Mouse (Mus musculus) kidney, postnatal 14 days (tissue): ENCODE data around the gene Spon2.

ENCODE experiments used
- DNase-seq: peaks from one replicate; pipeline ENCODE4 v3.0.0; 2022; ENCODE audit warnings: mixed read lengths

Spon2 gene

DNA sequence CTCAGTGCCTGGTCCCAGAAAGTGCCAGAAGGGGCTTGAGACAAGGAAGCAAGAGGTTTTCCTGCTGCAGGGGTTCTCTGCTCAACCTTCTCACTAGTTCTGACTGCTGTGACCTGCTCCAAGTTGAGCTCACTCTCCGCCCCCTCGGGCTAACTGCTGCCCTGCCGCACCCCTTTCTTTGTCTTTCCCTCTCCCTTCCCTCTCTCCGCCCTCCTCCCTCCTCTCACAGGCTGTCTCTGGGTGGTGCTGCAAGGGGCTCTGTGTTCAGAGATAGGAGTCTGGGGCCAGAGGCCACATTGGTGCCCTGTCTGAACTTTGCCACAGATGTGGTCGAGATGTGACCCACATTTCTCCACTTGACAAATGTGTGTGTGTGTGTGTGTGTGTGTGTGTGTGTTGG is at the start of gene Spon2:
Gene Spon2, minus strand, starts transcription at position 375 of the 400 bp plus-strand sequence.
- DNase-seq, result no peak

DNA sequence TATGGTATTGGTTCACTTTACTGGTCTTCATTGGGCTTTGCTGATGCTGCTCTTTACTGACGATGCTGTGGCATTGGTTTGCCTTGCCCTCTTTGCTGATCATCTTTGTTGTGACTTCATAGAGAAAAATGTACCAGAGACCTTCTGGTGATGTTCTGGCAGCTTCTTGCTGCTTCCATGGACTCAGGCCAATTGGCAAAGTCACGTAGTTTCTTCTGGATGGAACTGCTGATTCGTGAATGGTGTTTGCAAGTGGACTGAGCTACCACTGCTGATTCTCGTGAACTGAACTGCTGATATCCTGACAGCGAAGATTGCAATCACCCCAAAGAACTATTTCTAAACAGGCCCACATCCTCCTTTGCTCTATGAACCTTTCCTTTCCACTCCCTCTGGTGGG is 36.2 kb upstream of the Spon2 start:
- no peak for DNase-seq

- no peak for DNase-seq
Observed at GRCm38 (mm10) chr5:33248186-33248585, 29.9 kb upstream of the Spon2 start.

DNA sequence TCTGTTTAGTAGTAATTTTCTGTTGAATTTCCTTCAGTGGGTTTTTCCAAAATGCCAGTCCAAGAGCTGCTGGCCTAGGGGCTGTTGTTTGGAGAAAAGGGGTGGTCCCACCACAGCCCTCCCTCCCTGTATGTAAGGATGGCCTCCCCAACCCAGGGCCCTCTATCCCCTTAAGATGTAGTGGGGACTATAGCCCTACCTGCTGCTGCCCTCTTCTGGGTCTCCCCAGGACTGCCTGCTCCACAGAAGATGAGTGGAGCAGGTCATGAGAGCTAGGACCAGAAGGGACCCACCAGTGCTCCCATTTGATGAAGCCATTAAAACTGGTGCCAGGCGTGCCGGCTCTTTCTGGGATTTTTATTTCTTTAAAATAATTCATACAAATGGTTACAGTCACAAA is 29.1 kb upstream of the Spon2 start:
- peak; percentile 45 for DNase-seq

GRCm38 (mm10) chr5:33245701-33246100 is 27.4 kb upstream of the Spon2 start:
- peak; percentile 78 for DNase-seq

- no peak for DNase-seq
Observed at GRCm38 (mm10) chr5:33244377-33244920, 26.2 kb upstream of the Spon2 start.

DNA sequence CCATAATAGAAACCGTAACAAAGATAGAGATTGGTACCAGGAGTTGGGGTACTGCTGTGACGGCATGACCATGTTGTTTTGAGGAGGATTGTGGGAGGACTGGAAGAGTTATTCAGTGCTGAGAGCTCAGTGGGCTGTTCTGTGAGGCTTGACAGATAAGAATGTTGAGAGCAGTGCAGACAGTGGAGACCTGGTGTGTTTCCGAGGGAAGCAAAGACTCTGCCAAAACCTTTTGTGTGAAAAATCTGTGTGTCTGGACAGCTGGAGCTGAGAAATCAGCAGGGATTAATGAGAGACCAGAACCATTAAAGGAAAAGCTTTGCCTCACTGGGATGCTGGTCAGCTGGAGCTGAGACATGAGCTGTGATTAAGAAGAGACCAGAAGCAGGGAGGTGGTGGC is 21.7 kb upstream of the Spon2 start:
- no peak for DNase-seq

DNA sequence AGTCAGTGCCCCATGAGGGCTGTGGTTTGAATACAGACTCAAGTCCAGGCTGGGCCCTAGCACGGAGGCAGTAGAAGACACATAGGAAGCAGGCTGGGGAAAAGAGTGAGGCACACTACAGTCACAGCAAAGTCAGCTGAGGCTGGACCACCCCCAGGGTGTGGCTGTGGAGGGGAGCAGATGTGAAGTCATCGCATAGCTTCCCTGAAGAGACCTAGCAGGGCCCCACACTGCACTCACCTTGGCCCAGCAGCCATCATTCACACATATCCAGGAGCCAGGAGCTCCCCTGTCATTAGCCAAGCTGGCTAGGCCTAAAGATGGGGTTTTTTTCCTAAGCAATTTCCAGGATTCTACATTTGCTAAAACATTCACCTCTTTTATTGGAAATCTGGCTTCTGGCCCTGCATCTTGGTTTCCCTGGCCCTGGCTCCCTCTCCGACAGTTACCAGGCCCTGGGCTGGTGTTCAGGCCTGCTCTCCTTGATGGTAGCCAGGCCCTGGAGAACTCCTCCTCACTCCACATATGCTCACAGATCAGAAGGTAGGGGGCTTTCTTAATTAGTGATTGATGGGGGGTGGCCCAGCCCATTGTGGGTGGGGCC is 21.0 kb upstream of the Spon2 start:
- no peak for DNase-seq

DNA sequence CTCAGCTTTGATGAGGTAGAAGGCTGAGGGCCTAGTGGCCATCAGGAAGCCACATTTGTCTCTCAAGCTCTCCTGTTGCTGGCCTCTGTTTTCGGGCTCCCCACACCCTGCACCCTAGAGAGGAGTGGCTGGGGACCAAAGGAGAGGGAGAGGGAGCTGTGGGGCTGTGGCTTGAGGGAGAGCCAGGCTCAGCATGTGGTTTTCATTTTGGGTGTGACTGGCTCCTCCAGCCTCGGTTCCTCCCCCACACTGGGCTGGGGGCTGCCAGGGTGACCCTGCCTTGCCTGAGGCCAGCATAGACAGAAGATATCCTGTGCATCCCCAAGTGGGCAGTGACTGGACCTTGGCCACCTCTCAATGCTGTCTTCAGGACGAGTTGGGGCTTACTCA is 20.0 kb upstream of the Spon2 start:
- no peak for DNase-seq

DNA sequence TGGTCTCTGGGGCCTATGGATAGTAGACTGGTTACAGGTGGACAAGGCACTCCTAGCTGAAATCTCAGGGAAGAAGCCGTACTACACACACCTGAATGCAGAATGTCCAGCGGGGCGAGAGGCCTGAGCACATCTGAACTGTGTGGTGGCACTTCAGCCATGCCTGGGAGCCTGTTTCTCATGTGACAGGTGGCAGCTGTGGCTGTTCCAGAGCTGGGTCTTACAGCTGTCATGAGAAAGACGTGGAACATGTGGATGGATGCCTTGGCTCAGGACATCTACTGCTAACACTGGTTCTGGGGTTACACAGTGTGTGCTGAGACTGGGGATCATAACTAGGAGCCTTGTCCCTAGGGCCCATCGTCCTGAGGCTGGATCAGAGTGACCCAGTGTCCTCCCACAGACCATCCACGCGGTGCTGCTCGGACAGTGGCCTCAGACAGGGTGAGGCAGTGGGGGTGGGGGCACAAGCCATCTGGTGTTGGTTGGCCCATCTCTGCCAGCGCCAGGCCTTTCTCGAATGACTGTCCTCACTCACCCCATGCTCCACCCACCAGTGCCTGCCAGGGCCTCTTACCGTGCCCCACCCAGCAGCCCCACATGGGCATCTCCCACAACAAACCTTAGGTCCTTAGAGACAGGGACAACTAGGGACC is 19.5 kb upstream of the Spon2 start:
- DNase-seq, result no peak

DNA sequence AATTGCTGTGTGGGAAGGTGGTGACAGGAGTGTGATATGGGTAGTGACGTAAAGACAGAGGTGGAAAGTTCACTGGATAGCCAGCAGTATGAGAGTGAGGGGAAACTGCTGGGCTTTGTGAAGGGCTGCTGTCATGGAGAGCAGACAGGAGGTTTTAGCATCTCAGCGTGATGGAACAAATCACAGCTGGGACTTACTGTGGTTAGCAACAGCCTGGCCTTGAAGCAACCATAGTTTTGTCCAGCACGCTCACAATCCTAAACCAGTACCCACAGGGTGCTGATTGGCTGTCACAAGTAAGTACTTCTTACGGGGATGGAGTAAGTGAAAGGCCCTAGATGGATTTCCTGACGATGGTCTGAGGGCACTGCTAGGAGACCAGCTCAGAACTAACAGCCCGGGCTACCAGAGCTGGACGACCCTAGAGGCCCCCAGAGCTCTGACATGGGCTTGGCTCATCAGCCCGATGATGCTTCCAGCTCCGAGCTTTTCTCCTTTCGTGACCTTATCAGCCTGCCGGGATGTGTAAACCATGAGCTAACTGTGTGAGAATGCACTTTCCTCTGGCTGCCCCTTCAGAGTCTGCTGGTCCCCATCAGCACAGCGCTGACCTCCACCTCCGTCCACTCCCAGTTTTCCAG is 16.3 kb upstream of the Spon2 start:
- no peak for DNase-seq

GRCm38 (mm10) chr5:33232791-33233190 is 14.5 kb upstream of the Spon2 start:
- no peak for DNase-seq

- no peak for DNase-seq
Observed at GRCm38 (mm10) chr5:33230285-33230684, 12.0 kb upstream of the Spon2 start.

DNA sequence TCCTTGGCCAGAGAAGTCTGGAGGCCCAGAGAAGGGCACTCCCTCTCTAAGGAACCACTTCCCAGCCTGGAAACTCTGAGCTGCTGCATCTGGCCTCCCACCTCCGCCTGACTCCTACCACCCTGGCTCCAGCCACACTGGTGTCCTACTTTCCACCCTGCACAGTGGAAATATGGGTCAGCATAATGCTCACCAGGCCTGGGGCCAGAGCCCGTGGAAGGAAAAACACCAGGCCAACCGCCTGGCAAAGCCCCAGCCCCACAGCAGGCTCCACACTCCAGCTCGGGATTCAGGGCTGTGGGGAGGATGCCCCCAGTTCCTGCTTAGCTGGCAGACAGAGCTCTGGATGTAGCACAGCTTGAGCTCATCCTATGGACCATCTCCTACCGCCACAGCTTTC is 10.2 kb upstream of the Spon2 start:
- peak; percentile 35 for DNase-seq

DNA sequence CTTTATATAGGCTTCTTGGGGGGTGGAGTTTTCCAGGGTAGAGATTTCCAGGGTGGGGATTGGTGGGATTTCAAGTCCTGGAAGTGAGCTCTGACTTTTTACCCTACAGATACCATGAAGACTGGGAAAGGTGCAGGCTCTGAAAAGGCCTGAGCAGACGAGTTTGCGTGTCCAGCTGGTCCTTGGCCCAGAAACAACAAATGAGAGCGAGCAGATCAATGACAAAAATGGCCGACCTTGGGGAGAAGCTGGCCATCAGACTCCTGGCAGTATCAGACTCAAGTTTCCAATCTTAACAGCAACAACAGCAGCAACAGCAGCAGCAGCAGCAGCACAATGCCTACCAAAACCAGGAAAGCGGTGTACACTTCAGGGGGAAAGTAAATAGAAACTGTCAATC is 7.4 kb upstream of the Spon2 start:
- no peak for DNase-seq

DNA sequence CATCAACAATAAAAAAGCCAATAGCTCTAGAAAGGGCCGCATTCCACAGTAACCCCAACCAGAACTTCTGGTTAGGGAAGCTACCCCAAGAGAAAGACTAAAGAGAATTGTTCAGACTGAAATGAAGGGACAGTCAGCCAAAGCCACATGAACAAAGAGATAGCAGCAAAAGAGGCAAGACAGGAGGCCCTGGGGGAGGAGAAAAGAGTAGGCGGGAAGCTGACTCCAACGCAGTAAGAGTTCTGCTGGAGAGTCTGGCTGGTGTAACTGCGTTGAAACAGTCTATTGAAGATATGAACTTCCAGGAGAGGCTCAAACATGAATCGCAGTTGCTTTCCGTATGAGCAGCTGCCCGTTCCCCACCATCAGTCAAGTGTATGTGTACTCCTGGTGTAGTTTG is 6.2 kb upstream of the Spon2 start:
- DNase-seq, result no peak

DNA sequence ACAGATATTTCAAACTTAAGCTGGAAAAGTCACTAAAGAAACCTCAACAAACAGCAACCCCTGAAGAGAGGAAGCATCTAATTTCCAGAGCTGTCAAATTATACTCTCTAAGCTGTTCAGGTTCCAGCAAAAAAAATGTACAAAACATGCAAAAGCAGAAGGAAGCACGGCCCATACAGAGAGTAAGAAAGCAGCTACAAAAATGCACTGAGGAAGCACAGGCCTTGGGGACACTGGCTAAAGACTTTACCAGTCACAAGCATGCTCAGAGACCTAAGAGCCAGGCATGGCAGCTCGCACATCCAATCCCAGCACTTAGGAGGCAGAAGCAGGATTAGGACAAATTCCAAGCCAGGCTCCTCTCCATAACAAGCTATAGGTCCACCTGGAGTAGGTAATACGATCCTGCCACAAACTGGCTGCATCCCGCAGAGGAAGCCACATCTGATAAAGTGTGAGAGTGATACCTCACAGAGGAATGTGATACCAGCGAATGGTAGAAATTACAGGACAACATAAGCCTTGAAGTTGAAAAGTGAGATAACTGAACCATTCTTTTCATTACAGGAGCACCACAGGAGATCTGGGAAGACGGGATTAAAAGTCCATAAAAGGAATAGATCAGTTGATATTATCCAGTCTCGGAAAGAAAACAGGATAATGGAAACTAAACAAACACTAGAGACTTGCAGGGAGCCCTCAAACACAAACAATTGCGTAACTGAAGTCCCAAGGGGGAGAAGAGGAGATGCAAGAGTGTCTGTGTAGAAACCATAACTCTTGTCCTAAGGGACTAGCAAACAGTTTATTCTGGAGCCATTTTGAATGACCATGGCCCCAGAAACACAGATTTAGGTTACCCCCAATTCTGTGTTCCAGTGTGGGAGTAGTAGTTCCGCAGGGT is 4.8 kb upstream of the Spon2 start:
- DNase-seq, result no peak

DNA sequence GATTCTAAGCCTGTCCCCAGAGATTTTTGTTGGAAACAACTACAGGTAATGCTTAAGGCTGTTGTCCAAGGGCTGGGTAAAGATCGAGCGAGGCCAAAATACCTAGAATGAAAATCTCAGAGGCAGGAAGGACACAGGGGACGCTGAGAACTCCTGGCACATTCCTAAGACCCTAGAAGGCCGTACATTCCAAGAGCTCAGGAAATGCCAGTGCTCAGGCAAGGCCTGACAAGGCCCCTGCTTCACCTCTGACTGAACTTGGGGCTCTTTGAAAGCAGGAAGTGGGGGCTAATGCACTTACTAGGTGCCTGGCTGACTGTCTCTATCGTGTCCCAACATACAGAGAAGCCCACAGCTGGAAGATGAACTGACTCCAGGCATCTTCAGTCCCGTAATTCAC is 4.1 kb upstream of the Spon2 start:
- DNase-seq, result peak; percentile 49

DNA sequence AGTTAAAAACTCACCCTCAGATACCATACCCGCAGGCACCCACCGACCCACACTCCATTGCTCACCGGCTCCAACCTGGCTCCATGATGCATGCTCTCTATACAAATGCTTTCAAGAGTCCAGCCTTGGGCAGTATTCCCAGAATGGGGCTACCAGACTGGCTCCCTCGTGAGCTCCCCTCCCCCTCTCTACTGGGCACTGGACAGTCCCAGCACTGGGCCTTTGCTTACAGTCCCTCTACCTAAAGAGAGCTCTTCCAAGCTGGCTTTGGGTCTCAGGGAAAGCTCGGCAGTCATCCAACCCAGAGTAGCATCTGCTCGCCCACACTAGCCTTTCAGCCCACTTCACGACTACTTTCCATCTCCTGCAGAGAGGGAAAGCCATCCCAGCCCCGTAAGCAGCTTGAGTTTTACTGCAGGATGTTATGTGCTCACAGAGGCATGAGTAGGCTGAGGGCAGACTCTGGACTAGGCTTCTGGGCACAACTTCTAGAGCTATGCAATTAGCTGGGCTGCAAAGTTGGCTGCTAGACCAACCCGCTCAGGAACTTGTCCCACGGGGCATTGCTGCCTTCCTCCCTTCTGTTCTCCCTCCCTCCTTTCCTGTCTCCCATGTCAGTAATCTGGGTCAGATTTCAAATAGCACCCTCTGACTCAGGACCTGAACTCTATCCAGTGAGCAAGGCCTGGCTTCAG is 2.2 kb upstream of the Spon2 start:
- DNase-seq, result peak; percentile 34

DNA sequence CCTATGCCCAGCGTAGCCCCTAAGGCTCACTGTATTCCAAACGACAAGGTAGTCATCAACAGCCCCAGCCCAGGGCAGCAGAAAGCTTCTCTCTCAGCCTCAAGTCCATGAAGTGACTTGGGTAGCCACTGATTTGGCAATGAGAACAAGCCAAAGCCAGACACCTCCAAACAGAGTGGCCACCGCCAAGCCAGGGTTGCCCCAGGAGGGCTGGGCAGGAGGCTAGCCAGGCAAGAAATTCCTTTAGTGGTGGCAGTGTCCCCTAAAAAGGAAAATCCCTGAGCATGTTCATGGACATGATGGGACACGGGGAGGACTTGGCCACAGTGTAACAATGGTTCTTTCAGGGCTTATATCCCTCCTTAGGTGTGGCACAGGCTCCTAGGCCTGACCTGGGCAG is 1.6 kb upstream of the Spon2 start:
- no peak for DNase-seq

DNA sequence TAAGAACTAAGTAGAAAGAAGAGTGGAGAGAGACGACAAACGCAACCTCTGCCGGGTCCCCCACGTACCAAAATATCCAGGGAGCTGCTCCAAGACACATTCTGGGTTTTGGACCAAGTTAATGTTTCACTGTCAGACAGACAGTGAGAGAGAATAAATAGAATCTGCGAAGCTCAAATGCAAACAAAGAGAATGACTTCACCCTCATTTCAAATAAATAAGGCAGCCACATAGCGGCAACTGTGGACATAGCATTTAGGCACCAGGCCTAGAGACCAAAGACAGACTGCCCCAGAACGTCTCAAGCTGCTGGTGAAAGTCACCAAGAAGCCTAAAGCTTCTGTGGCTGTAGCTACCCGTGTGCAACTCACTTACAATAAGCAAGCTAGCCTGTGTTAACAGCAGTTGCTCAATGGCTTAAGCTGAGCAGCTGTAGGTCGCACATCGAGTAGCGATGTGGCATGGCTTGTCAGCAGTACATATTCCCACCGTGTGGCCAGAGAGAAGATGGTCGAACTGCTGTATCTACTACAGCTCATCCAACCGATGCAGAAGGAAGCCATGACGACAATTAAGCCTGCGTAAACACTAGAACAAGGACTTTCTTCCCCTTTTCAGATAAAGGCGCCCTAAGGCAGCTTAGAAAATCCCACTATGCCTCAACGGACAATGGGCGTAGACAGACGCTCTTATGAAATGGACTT is 643 bp upstream of the Spon2 start:
- no peak for DNase-seq

GRCm38 (mm10) chr5:33217663-33218062 is 592 bp downstream of the Spon2 start:
- DNase-seq, result no peak
